Mouse (Mus musculus): ENCODE results near the gene Bloc1s3.

The Bloc1s3 gene

GRCm38 (mm10) chr7:19508150-19508923 is at the start of gene Bloc1s3, which contains the start of gene Trappc6a:
Gene Bloc1s3, minus strand, starts transcription at chr7:19508367.
Gene Trappc6a, plus strand, starts transcription at chr7:19508395.
- peak; percentile 90 for DNase-seq (ENCODE audit: low read depth, low spot score)

GRCm38 (mm10) chr7:19557086-19557485 is 48.9 kb upstream of the Bloc1s3 start:
- DNase-seq (ENCODE audit: low read depth, low spot score) = no peak

DNA sequence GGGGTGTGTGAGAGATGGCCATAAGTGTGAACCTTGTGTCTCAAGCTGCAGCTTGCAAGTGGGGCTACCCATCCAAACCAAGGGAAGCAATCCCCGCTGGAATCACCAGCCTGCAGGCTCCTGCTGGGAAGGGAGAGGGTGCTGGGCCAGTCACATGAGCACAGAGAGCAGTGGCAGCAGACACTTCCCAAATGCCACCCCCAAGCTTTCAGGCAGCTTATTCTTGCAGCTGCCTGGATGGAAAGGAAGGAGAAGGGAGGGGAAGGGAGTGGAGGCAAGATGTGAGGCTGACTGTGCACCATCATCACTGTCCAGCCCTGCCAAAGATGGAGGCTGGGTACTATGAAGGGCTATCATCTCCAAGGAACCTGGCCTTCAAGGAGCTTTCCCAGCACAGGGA is 46.0 kb upstream of the Bloc1s3 start:
- DNase-seq (ENCODE audit: low read depth, low spot score) = no peak

DNA sequence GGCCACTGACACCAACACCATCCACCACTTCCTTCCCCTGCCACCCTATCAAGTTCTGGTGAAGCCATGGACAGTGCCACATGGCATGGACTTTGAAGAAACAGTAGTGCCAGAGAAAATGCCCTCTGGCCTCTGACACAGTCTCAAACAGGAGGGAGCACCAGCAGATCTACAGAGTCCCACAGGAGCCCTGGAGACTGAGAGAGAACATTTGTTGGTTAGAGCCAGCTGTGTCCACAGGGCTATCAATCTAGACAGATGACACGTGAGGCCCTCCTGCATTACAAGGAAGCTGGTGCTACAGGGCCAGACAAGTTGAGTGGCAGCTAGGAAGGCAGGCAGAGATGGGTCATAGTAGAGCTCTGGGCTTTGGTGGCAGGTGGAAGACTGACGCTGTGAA is 44.3 kb upstream of the Bloc1s3 start:
- no peak for DNase-seq (ENCODE audit: low read depth, low spot score)

DNA sequence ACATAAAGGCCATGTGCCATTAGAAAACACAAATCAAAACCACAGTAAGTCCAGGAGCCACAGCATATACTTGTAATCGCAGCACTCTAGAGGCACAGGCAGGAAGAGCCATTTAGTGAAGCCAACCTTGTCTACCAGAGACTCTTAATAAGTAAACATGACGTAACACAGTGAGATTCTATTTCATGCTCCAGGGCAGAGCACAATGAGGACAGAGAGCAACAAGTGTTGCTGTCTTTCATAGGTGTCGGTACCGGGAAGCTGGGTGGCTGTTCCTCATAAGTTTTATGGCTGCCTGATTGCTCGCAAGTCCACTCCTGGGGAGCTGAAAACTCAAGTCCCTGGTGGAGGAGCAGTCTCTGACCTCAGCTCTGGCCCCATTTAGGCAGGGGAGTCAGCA is 43.5 kb upstream of the Bloc1s3 start:
- DNase-seq (ENCODE audit: low read depth, low spot score) = no peak

GRCm38 (mm10) chr7:19549394-19549793 is 41.2 kb upstream of the Bloc1s3 start:
- DNase-seq (ENCODE audit: low read depth, low spot score) = no peak

DNA sequence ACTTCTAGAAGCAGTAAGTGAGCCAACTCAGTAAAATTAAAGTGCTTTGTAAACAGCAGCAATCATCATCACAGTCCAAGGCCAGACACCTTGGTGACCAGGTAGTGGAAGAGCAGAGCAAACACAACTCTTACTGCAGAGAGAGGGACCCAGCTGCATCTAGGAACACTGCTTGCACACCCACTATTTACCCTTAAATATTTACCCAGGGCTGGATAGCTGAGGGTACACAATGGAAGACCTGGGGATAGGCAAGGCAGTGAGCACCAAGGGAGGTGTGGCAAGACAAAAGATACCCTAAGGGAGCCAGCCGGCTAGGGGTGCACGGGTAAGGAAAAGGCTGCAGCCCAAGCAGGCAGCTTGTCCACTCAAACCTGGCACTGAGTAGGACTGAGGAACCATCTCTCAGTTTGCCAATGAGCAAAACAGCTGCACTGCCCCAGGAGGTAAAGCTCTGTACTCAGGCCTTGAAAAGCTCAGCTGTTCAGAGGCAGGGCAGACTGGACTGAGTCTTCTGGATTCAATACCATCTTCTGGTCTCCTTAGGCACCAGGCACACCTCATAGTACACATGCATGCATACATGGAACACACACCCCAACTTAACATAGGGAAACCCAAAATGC is 39.3 kb upstream of the Bloc1s3 start:
- no peak for DNase-seq (ENCODE audit: low read depth, low spot score)

DNA sequence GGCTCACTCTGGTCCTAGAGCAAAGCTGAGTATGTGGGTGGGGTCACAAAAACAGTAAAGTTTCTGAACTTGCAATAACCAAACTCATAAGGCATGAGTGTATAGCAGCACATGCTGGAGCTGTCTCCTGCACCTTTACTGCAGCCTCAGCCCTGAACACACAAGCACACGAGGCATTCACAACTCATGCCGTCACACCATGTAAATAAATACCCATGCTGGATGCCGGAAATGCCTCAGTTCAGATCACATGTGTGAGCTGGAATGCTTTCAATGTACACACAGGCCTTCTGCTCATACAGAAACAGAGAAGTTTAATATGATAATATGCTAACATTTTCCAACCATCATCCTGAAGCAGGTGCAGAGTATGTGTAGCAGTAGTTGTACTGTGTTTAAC is 37.8 kb upstream of the Bloc1s3 start:
- DNase-seq (ENCODE audit: low read depth, low spot score) = no peak

- DNase-seq (ENCODE audit: low read depth, low spot score) = no peak
These were observed 35.4 kb upstream of the Bloc1s3 start for GRCm38 (mm10) chr7:19543584-19543983.

DNA sequence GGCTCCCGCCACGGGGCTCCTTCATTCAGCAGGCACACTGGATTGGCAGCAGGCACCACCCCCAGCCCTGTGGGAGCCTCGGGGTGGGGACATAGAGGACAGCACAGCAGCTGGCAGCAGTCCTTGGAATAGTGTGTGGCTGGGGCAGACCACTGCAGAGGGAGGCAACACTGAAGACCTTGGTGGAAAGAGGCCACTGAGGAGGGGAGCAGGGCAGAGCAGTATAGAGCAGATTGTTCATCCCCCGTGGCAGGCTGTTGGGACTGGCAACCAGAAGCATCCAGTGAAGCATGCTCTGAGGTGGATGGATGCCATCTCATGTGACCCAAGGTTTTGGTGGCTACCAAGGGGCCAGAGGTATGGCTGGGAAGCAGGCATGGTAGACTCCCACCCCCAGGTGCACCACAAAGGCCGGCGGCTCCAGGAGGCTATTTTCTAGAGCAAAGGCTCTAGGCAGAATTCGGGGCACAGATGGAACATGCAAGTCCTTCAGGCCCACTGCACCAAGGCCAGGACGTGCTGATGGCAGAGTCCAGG is 34.1 kb upstream of the Bloc1s3 start:
- DNase-seq (ENCODE audit: low read depth, low spot score) = no peak

DNA sequence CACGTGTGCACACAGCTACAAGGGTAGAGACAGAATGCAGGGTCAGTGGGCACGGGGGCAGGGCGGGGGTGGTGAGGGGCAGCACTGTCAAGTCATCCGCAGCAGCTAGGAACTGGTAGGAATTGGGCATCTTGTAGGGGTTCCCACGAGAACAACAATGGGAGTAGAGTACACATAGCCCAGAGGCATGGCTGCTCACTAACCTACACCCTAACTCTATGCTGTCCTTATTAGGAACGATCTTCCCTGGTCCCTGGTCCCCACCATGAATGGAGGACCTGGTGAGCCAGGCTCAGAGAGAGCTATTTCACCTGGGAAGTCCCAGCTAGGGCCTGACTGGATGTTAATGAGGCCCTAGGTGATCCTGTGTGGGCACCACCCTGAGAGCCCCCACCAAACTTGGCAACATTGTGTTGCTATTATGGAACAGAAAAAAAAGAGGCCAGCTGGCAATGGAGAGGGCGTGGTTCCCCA is 33.6 kb upstream of the Bloc1s3 start:
- DNase-seq (ENCODE audit: low read depth, low spot score) = no peak

DNA sequence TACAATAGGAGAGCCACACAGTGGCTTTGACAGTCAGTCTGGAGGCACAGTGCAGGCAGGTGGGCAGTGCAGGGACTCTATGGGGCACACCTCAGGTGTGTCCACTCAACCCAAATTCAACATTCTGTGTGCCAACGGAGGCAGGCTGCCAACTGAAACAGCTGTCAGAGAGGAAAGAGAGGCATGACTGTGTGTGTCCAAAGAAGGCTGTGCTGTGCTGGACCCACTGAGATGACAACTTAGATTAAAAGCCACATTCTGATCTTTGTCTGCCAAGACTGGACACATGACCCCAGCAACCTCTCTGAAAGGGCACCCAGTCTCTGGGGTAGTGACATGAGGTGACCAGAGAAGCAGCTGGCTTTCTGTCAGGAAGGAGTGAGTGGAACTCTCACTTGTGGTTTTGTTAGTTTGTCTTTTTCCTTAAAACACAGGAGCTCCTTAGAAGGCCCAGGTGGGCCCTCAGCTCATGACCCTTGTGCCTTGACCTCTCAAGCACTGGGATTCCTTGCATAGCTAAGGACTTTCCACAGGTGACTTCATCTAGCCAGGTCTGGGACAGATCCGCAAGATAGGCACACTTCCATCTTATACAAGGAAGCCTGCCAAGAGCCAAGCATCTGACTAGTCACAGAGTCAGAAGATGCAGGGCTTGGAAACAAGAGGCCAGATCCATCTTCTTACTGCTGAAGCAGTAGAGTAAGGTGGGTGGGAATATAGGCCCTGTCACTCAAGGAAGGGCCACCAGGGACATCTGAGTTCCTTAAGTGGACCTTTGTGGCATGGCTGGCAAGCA is 32.8 kb upstream of the Bloc1s3 start:
- DNase-seq (ENCODE audit: low read depth, low spot score) = no peak

DNA sequence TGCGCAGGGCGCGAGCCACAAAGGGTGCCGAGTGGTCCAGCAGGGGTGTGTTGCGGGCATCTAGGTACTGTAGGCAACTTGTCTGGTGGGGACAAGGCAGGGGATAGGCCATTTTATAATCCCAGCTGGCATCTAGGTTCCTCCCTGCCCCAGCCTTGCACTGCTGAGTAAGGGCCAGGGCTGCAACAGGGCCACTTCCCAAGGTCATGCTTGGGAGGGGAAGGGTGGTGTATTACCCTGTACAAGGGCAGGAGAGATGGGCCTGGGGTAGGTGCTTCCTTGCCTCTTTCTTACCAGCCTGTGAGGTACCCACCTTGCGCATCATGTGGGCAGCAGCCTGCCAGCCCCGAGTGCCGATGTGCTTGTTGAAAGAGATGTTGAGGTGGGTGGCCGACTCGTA is 26.5 kb upstream of the Bloc1s3 start:
- no peak for DNase-seq (ENCODE audit: low read depth, low spot score)

GRCm38 (mm10) chr7:19532240-19532639 is 24.1 kb upstream of the Bloc1s3 start:
- DNase-seq (ENCODE audit: low read depth, low spot score) = no peak

- DNase-seq (ENCODE audit: low read depth, low spot score) = no peak
These were observed 22.9 kb upstream of the Bloc1s3 start for GRCm38 (mm10) chr7:19531077-19531476.

DNA sequence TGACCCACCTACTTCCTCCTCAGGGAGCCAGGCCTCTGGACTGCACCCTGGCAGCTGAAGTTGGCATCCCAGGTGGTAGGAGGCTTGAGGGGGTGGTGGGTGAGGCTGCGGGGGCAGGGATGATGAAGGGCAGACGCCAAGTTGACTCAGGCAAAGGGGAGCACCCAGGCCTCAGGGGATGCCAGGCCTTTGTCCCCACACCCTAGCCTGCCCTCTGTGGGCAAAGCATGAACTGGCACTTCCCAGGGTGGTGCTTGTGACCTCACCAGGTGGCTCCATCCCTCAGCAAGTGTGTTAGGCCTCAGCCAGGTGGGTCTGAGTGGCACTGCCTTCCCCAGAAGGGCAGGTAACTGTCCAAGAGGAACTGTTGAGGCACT is 16.9 kb upstream of the Bloc1s3 start:
- no peak for DNase-seq (ENCODE audit: low read depth, low spot score)

DNA sequence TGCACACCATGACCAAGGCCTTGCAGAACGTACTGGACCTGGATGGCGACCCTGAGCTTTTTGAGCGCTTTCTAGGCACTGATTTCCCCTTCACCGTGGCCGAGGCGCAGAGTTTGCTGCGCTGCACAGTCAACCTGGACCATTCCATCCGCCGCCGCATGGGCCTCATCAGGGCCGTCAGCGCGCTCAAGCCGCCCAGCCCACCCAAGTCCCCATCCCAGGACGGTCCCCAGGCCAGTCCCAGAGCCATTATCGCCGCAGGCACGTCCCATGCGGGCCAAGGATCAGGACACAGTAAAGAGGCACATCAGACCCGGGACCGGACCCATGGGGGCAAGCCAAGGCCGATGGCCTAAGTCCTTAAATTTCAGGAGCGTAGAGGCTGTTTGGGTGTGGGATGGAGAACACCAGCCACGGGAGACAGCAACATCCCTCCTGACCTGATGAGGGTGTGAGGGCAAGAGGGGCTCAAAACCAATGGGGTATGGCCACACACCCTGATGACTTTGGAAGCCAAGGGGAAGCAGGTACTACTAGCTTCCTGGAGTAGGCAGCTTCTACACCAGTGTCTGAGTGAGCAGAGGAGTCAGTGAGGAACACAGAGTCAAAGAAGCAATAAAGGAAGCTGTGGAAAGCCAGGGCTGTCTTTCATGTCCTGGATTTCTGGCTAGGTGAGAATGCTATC is 16.4 kb upstream of the Bloc1s3 start:
- DNase-seq (ENCODE audit: low read depth, low spot score) = no peak

- no peak for DNase-seq (ENCODE audit: low read depth, low spot score)
These were observed 15.7 kb upstream of the Bloc1s3 start for GRCm38 (mm10) chr7:19523757-19524419.

DNA sequence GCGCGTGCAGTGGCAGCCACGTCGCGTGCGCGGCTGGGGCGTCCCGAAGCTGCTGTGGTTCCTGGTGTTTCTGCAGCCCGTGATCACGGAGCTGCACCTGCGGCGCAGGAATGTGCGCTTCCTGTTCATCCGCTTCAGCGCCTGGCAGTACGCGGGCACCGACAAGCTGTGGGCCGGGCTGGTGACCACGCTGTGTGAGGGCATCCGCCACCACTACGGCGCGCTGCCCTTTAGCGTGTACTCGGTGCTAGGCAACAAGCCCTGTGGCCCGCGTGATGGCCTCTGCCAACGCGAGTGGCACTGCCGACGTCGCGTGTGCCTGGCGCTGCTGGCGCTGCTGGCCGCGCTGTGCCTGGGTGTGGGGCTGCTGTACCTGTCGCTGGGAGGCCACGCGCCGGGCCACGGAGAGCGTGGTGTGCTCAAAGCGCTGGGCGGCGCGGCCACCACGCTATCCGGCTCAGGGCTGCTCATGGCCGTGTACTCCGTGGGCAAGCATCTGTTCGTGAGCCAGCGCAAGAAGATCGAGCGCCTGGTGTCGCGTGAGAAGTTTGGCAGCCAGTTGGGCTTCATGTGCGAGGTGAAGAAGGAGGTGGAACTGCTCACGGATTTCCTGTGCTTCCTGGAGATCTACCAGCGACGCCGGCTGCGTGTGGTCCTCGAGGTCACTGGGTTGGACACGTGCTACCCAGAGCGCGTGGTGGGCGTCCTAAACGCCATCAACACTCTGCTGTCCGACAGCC is 15.0 kb upstream of the Bloc1s3 start:
- DNase-seq (ENCODE audit: low read depth, low spot score) = no peak

GRCm38 (mm10) chr7:19520032-19520431 is 11.9 kb upstream of the Bloc1s3 start:
- DNase-seq (ENCODE audit: low read depth, low spot score) = no peak

Data from 3T3-L1 (cell line).